Mouse (Mus musculus) hematopoietic stem cell, adult 5-6 weeks (primary cell): Measurements from ENCODE around the gene Tnnc1. TPM values are rescaled to one million over a fixed set of nuclear protein-coding genes. Genes with fewer than 3 reads are reported as not detected.

Experiments used
- ATAC-seq, 2 experiments: fragments of 125-278 bp in 1 of 2; replicated peaks in 1 of 2; 2 replicates each; pipeline ENCODE4 v1.8.0; 2016 to 2017; ENCODE audit warnings: inconsistent platforms in 2 of 2, mild to moderate bottlenecking in 2 of 2, moderate number of reproducible peaks in 2 of 2, low read depth in 1 of 2, moderate TSS enrichment in 1 of 2; ENCODE audit not compliant: low FRiP score in 2 of 2, poor library complexity in 2 of 2, severe bottlenecking in 2 of 2, insufficient read depth in 1 of 2, low TSS enrichment in 1 of 2
- total RNA-seq: library from RNA; stranded (forward); fragments of 172-1452, 232-1000 nt; gene quantifications from 2 replicates; pipeline ENCODE4 v1.2.3, GENCODE M21; 2017

The Tnnc1 gene
- total RNA-seq, 1 experiment from 2014 or later = not detected

- no peak for ATAC-seq
Observed at GRCm38 (mm10) chr14:31179677-31180365, 28.3 kb upstream of the Tnnc1 start.

GRCm38 (mm10) chr14:31181512-31181911 lies 26.6 kb upstream of the Tnnc1 start:
- no peak for ATAC-seq

- no peak for ATAC-seq
Observed at GRCm38 (mm10) chr14:31182786-31183290, 25.3 kb upstream of the Tnnc1 start.

- no peak for ATAC-seq
Observed at GRCm38 (mm10) chr14:31183541-31183940, 24.6 kb upstream of the Tnnc1 start.

- ATAC-seq = no peak
Observed at GRCm38 (mm10) chr14:31184195-31184594, 23.9 kb upstream of the Tnnc1 start.

- ATAC-seq = no peak
Observed at GRCm38 (mm10) chr14:31186656-31187055, 21.5 kb upstream of the Tnnc1 start.

- peak in 1 of 2 experiments; percentile 46; a peak in 1 of 4 replicates for ATAC-seq
Observed at GRCm38 (mm10) chr14:31188771-31189181, 19.3 kb upstream of the Tnnc1 start.

- no peak; a peak in 1 of 4 replicates for ATAC-seq
Observed at GRCm38 (mm10) chr14:31189348-31189747, 18.8 kb upstream of the Tnnc1 start.

- ATAC-seq = no peak
Observed at GRCm38 (mm10) chr14:31191936-31192335, 16.2 kb upstream of the Tnnc1 start.

- no peak for ATAC-seq
Observed at GRCm38 (mm10) chr14:31193791-31194190, 14.3 kb upstream of the Tnnc1 start.

GRCm38 (mm10) chr14:31194441-31194840 lies 13.7 kb upstream of the Tnnc1 start:
- ATAC-seq = no peak

GRCm38 (mm10) chr14:31194891-31195513 lies 13.1 kb upstream of the Tnnc1 start:
- ATAC-seq = peak; percentile 73 to 76

- no peak for ATAC-seq
Observed at GRCm38 (mm10) chr14:31195521-31195920, 12.6 kb upstream of the Tnnc1 start.

GRCm38 (mm10) chr14:31195968-31196367 lies 12.1 kb upstream of the Tnnc1 start:
- ATAC-seq = peak; percentile 49 to 55; a peak in 2 of 4 replicates

- no peak for ATAC-seq
Observed at GRCm38 (mm10) chr14:31197547-31198516, 10.3 kb upstream of the Tnnc1 start.

- ATAC-seq = no peak
Observed at GRCm38 (mm10) chr14:31199599-31199998, 8.5 kb upstream of the Tnnc1 start.

- no peak for ATAC-seq
Observed at GRCm38 (mm10) chr14:31200038-31200437, 8.1 kb upstream of the Tnnc1 start.

- ATAC-seq = no peak
Observed at GRCm38 (mm10) chr14:31204844-31205243, 3.3 kb upstream of the Tnnc1 start.
